Mouse (Mus musculus): ENCODE data around the gene Btbd2. TPM values are rescaled to one million over a fixed set of nuclear protein-coding genes. Genes with fewer than 3 reads are reported as not detected.
A peak's percentile ranks its signal among the peaks of the same experiment; 100 is the strongest.

Gene Btbd2
- polyA plus RNA-seq, 1 experiment from 2014 or later: 109 TPM

DNA sequence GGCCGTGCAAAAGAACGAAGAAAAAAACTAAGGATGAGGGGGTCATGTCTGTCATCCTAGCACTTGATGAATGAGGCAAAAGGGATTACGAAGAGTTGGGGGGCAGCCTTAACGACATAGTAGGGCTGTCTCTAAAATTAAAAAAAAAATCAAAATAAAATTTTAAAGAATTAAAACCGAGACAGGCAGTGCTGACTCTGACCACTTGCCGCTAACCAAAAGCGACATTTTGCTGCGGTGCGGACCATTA lies 35.3 kb downstream of the Btbd2 start:
- peaks cover 24% of the 10 kb centered on the region for H3K4me1 ChIP-seq
- H3K27me3 ChIP-seq: no peaks in the 10 kb centered on the region
- ATAC-seq (ENCODE audit: insufficient number of reproducible peaks, insufficient read depth, low FRiP score, low TSS enrichment): no peak
- peak overlapping the region; percentile 82 for H3K4me3 ChIP-seq
- peak overlapping the region; percentile 88 for H3K27ac ChIP-seq
- peak overlapping the region; percentile 49 for H3K9ac ChIP-seq
- H3K36me3 ChIP-seq: no peaks in the 10 kb centered on the region
- H3K4me2 ChIP-seq (replicated peaks): peak overlapping the region; percentile 56
- H3K9me3 ChIP-seq: no peaks in the 10 kb centered on the region
- WGBS: 5% methylated on average over 9 of the region's 9 CpGs

DNA sequence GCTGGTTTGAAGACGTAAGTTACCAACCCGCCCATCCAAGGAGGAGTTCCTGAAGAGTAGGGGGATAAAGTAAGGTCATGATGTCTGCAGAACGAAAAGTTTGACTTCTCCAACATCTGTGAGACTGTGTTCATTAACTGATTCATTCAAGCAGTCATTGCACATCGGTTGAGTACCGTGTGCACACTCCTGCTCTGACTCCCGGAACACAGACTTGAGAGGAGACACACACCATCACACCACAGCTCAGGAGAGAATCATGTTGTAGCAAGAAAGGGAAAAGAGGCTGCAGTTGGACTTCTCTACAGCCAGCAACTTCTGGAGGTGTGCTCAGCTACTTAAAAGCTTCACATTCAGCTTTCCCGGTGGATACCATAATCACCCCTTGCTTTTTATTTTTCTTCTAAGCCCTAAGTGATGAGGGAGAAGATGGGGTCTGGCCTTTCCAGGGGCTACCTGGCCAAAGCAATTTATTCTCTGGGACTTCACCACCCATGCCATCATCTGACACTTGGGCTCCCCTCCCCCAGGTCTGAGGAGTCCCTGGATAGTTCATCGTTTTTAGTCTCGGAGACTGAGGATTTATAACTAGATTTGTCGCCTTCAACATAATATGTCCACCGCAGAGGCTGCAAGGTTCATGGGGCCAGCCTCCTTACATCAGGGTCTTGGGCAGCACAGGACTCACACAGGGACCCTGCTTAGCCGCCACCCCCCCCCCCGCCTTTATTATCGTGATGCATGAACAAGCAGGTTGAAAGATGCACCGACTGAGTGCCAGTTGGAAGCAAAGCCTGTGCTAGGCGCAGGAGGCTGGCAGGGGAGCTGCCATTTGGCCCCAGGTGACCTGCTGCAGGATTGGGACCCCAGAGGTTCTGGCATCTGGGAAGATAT lies 35.8 kb downstream of the Btbd2 start:
- Histone ChIP-seq H3K27ac (peak overlapping the region; percentile 88), H3K4me1 (peaks cover 24% of the 10 kb centered on the region), H3K9ac (peak overlapping the region; percentile 49), H3K27me3 (no peaks in the 10 kb centered on the region), H3K9me3 (no peaks in the 10 kb centered on the region), H3K36me3 (no peaks in the 10 kb centered on the region), H3K4me2 (replicated peaks) (peak overlapping the region; percentile 56), H3K4me3 (peak overlapping the region; percentile 82)
- no peak for ATAC-seq (ENCODE audit: insufficient number of reproducible peaks, insufficient read depth, low FRiP score, low TSS enrichment)
- 62% methylated on average over 16 of the region's 16 CpGs for WGBS

GRCm38 (mm10) chr10:80620365-80620764 lies 36.5 kb downstream of the Btbd2 start:
- no peak for ATAC-seq (ENCODE audit: insufficient number of reproducible peaks, insufficient read depth, low FRiP score, low TSS enrichment)

DNA sequence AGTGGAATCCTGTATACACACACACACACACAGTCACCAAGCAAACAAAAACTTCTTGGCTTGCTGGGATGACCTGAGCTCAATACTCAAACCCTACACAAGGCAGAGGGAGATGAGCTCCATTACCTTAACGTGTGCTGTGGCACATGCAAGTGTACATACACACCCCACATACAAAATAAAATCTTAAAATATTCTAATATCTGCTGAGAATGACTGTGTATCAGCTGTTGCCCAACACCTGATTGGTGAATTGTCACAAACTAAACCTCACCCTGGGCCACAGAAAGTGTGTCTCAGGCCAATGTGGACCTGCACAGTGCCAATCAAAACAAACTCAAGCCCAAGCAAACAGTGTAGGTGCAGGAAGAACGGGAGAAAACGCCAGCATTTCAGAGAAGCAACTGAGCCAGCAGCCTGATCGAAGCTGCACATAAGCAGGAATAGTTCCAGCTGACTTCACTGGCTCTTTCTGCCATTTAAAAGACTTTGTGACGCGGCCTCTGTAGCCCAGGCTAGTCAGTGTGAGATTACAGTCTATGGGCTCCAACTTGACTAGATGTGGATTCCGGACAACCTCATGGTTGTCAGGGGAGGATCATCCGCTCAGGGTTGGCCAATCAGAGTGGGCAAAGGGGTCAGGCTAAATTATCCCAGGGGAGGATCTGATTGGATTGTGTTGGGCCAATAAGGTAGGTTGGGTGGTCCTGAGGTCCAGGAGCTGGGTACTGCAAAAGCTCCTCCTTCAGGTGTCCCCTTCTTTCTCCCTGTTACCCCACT lies 37.2 kb downstream of the Btbd2 start:
- ATAC-seq (ENCODE audit: insufficient number of reproducible peaks, insufficient read depth, low FRiP score, low TSS enrichment): no peak
- Histone ChIP-seq H3K9ac (no peak overlapping the region), H3K27me3 (no peaks in the 10 kb centered on the region), H3K36me3 (peaks cover 13% of the 10 kb centered on the region), H3K4me3 (no peak overlapping the region), H3K27ac (no peak overlapping the region), H3K4me1 (peaks cover 18% of the 10 kb centered on the region), H3K4me2 (replicated peaks) (no peak overlapping the region), H3K9me3 (no peaks in the 10 kb centered on the region)
- WGBS: 33% methylated on average over 8 of the region's 8 CpGs

More at GRCm38 (mm10) chr10:80620365-80620764, 36.5 kb downstream of the Btbd2 start:
- H3K9ac ChIP-seq: no peak overlapping the region
- no peaks in the 10 kb centered on the region for H3K9me3 ChIP-seq
- 84% methylated on average over 9 of the region's 9 CpGs for WGBS
- no peak overlapping the region for H3K4me3 ChIP-seq
- H3K27ac ChIP-seq: no peak overlapping the region
- no peak overlapping the region for H3K4me2 ChIP-seq (replicated peaks)
- peaks cover 24% of the 10 kb centered on the region for H3K4me1 ChIP-seq
- no peaks in the 10 kb centered on the region for H3K27me3 ChIP-seq
- peaks cover 6% of the 10 kb centered on the region for H3K36me3 ChIP-seq

GRCm38 (mm10) chr10:80618181-80618580 lies 38.7 kb downstream of the Btbd2 start:
- Histone ChIP-seq H3K9me3 (no peaks in the 10 kb centered on the region), H3K4me3 (no peak overlapping the region), H3K9ac (no peak overlapping the region), H3K27me3 (no peaks in the 10 kb centered on the region), H3K4me2 (replicated peaks) (no peak overlapping the region), H3K36me3 (peaks cover 17% of the 10 kb centered on the region), H3K4me1 (peaks cover 6% of the 10 kb centered on the region; the same call in 1 of the 2 replicates), H3K27ac (no peak overlapping the region)
- WGBS: 80% methylated on average over 9 of the region's 9 CpGs
- no peak for ATAC-seq (ENCODE audit: insufficient number of reproducible peaks, insufficient read depth, low FRiP score, low TSS enrichment)

GRCm38 (mm10) chr10:80614351-80614750 lies 42.5 kb downstream of the Btbd2 start:
- H3K36me3 ChIP-seq: peaks cover 31% of the 10 kb centered on the region
- no peak for ATAC-seq (ENCODE audit: insufficient number of reproducible peaks, insufficient read depth, low FRiP score, low TSS enrichment)
- no peak overlapping the region for H3K4me2 ChIP-seq (replicated peaks)
- H3K9ac ChIP-seq: no peak overlapping the region
- no peak overlapping the region for H3K4me3 ChIP-seq
- no peaks in the 10 kb centered on the region for H3K4me1 ChIP-seq
- no peaks in the 10 kb centered on the region for H3K27me3 ChIP-seq
- H3K27ac ChIP-seq: no peak overlapping the region
- 91% methylated on average over 6 of the region's 6 CpGs for WGBS
- no peaks in the 10 kb centered on the region for H3K9me3 ChIP-seq

DNA sequence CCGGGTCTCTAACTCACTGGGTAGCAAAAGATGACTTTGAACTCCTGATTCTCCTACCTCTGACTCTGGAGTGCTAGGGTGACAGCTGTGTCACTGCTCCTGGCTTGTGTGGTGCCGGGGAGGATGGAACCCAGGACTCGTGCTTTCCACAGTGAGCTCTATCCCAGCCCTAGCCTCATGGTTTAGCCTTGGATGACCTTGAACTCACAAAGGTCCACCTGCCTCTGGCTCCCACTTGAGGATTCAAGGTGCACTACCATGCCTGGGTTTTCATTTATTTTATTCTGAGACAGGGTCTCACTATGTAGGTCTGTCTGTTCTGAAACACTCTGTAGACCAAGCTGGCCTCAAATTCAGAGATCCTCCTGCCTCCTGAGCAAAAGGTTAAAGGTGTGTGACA lies 43.0 kb downstream of the Btbd2 start:
- Histone ChIP-seq H3K9me3 (no peaks in the 10 kb centered on the region), H3K4me1 (no peaks in the 10 kb centered on the region), H3K27ac (no peak overlapping the region), H3K27me3 (no peaks in the 10 kb centered on the region), H3K36me3 (peaks cover 36% of the 10 kb centered on the region), H3K9ac (no peak overlapping the region), H3K4me2 (replicated peaks) (no peak overlapping the region), H3K4me3 (no peak overlapping the region)
- ATAC-seq (ENCODE audit: insufficient number of reproducible peaks, insufficient read depth, low FRiP score, low TSS enrichment): no peak
- WGBS: 82% methylated on average over 3 of the region's 3 CpGs

GRCm38 (mm10) chr10:80611905-80612304 lies 45.0 kb downstream of the Btbd2 start:
- H3K4me2 ChIP-seq (replicated peaks): no peak overlapping the region
- H3K4me3 ChIP-seq: no peak overlapping the region
- H3K36me3 ChIP-seq: peaks cover 55% of the 10 kb centered on the region
- H3K27ac ChIP-seq: no peak overlapping the region
- no peaks in the 10 kb centered on the region for H3K9me3 ChIP-seq
- no peaks in the 10 kb centered on the region for H3K27me3 ChIP-seq
- H3K4me1 ChIP-seq: no peaks in the 10 kb centered on the region
- no peak overlapping the region for H3K9ac ChIP-seq
- no peak for ATAC-seq (ENCODE audit: insufficient number of reproducible peaks, insufficient read depth, low FRiP score, low TSS enrichment)
- WGBS: 86% methylated on average over 3 of the region's 3 CpGs

GRCm38 (mm10) chr10:80611024-80611423 lies 45.8 kb downstream of the Btbd2 start:
- H3K27me3 ChIP-seq: no peaks in the 10 kb centered on the region
- WGBS: 74% methylated on average over 4 of the region's 4 CpGs
- H3K4me2 ChIP-seq (replicated peaks): no peak overlapping the region
- H3K4me1 ChIP-seq: no peaks in the 10 kb centered on the region
- ATAC-seq (ENCODE audit: insufficient number of reproducible peaks, insufficient read depth, low FRiP score, low TSS enrichment): no peak
- H3K36me3 ChIP-seq: peaks cover 64% of the 10 kb centered on the region
- H3K27ac ChIP-seq: no peak overlapping the region
- H3K9ac ChIP-seq: no peak overlapping the region
- H3K9me3 ChIP-seq: no peaks in the 10 kb centered on the region
- no peak overlapping the region for H3K4me3 ChIP-seq

- Histone ChIP-seq H3K4me2 (replicated peaks) (no peak overlapping the region), H3K9me3 (no peaks in the 10 kb centered on the region), H3K36me3 (peaks cover 58% of the 10 kb centered on the region), H3K4me1 (no peaks in the 10 kb centered on the region), H3K27ac (no peak overlapping the region), H3K27me3 (no peaks in the 10 kb centered on the region), H3K9ac (no peak overlapping the region), H3K4me3 (no peak overlapping the region)
- no peak for ATAC-seq (ENCODE audit: insufficient number of reproducible peaks, insufficient read depth, low FRiP score, low TSS enrichment)
- WGBS: 92% methylated on average over 9 of the region's 9 CpGs
Observed at GRCm38 (mm10) chr10:80610116-80610785, 46.6 kb downstream of the Btbd2 start.

GRCm38 (mm10) chr10:80609269-80609924 lies 47.5 kb downstream of the Btbd2 start:
- peaks cover 50% of the 10 kb centered on the region for H3K36me3 ChIP-seq
- H3K27ac ChIP-seq: no peak overlapping the region
- ATAC-seq (ENCODE audit: insufficient number of reproducible peaks, insufficient read depth, low FRiP score, low TSS enrichment): no peak
- H3K9ac ChIP-seq: no peak overlapping the region
- no peak overlapping the region for H3K4me3 ChIP-seq
- no peaks in the 10 kb centered on the region for H3K27me3 ChIP-seq
- no peak overlapping the region for H3K4me2 ChIP-seq (replicated peaks)
- 93% methylated on average over 10 of the region's 10 CpGs for WGBS
- no peaks in the 10 kb centered on the region for H3K9me3 ChIP-seq
- no peaks in the 10 kb centered on the region for H3K4me1 ChIP-seq

Data from embryonic facial prominence, embryonic 12.5 days (tissue).